Mouse (Mus musculus): ENCODE data around the gene Hspa12b. TPM values are rescaled to one million over a fixed set of nuclear protein-coding genes. Genes with fewer than 3 reads are reported as not detected.

Gene Hspa12b
- polyA plus RNA-seq, 1 experiment from 2014 or later, result 6.0 TPM

DNA sequence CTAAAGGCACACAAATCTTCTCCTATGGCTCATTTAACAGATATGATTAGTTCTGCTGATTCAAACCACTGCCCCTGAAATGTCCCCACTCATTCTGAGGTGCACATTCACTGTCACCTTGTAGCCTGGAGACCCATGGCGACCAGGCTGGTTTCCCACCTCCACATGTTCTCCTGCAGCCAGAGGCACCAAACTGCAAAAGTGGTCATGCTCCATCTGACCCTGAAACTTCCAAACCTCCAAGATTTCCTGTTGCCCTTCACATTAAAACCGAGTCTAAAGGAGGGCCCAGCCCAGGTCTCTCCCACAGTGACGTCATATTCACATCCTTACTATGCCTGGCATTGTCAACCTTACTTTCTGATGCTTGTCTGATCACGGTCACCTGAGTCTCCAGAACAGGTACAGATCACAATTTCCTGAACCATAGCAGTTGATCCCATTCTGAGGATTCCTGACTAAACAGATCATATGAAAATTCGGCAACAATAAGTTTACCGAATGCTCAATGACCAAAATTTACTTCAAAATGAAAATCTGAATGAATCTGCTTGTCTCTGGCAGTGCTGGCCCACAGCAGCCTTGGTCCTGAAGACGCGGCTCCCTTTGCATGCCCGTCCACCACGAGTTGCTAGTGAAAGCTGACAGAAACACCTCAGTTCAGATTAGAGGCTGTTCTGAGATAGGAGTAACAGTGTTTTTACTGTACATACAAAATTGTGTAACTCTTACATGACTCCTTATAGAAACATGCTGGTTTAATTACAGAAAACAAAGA lies 5.2 kb downstream of the Hspa12b start:
- no peak for ATAC-seq (ENCODE audit: low FRiP score)
- Histone ChIP-seq H3K27ac (replicated peaks) (no peak overlapping the region), H3K36me3 (no peaks in the 10 kb centered on the region), H3K9me3 (replicated peaks) (no peaks in the 10 kb centered on the region), H3K4me1 (peaks cover 6% of the 10 kb centered on the region), H3K27me3 (replicated peaks) (0 out of 2 replicates have a peak, but pooled peaks cover 3% of the 10 kb centered on the region), H3K9ac (replicated peaks) (no peak overlapping the region), H3K4me2 (no peak overlapping the region), H3K4me3 (replicated peaks) (no peak overlapping the region)
- WGBS, result 80% methylated on average over 10 of the region's 10 CpGs

GRCm38 (mm10) chr2:131132930-131133547 lies 6.0 kb downstream of the Hspa12b start, which contains the start of gene Gm11037:
Gene Gm11037, plus strand, starts transcription at chr2:131133497.
- H3K36me3 ChIP-seq, result no peaks in the 10 kb centered on the region
- 85% methylated on average over 9 of the region's 9 CpGs for WGBS
- no peak for ATAC-seq (ENCODE audit: low FRiP score)
- H3K4me1 ChIP-seq, result 0 out of 2 replicates have a peak, but pooled peaks cover 2% of the 10 kb centered on the region
- H3K9ac ChIP-seq (replicated peaks), result no peak within 1 kb of the TSS
- no peak within 1 kb of the TSS for H3K4me2 ChIP-seq
- no peaks in the 10 kb centered on the region for H3K9me3 ChIP-seq (replicated peaks)
- H3K27me3 ChIP-seq (replicated peaks), result 0 out of 2 replicates have a peak, but pooled peaks cover 3% of the 10 kb centered on the region
- H3K4me3 ChIP-seq (replicated peaks), result no peak within 1 kb of the TSS
- no peak within 1 kb of the TSS; the same call in 1 of the 2 replicates for H3K27ac ChIP-seq (replicated peaks)

DNA sequence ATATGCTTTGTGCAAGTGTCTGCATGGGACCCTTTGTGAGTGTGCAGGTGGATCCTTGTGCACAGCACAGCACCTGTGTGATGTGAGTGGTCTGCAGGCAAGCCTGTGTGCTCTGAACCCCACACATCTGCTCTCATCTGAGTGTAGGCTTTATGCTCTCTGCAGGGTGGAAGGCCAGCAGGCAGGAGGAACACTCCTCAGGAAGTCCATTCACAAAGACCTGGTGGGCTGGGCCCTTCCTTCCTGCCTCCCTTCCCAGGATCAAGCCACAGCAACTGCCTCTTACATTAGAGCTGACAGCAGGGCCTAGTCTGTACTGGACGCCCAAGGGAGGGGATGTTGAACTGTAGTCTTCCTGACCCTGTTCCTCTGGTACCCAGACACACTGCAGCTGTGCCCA lies 7.3 kb downstream of the Hspa12b start:
- Histone ChIP-seq H3K9ac (replicated peaks) (no peak overlapping the region), H3K27me3 (replicated peaks) (no peaks in the 10 kb centered on the region), H3K36me3 (no peaks in the 10 kb centered on the region), H3K4me2 (no peak overlapping the region), H3K27ac (replicated peaks) (no peak overlapping the region; the same call in 1 of the 2 replicates), H3K4me1 (no peaks in the 10 kb centered on the region), H3K4me3 (replicated peaks) (no peak overlapping the region), H3K9me3 (replicated peaks) (no peaks in the 10 kb centered on the region)
- 75% methylated on average over 1 of the region's 1 CpGs for WGBS
- ATAC-seq (ENCODE audit: low FRiP score), result no peak

GRCm38 (mm10) chr2:131134826-131135400 lies 7.8 kb downstream of the Hspa12b start:
- Histone ChIP-seq H3K4me3 (replicated peaks) (no peak overlapping the region), H3K4me2 (no peak overlapping the region), H3K36me3 (no peaks in the 10 kb centered on the region), H3K27me3 (replicated peaks) (no peaks in the 10 kb centered on the region), H3K27ac (replicated peaks) (no peak overlapping the region), H3K9me3 (replicated peaks) (no peaks in the 10 kb centered on the region), H3K4me1 (no peaks in the 10 kb centered on the region), H3K9ac (replicated peaks) (no peak overlapping the region)
- 94% methylated on average over 8 of the region's 8 CpGs for WGBS
- ATAC-seq (ENCODE audit: low FRiP score), result no peak

- H3K27me3 ChIP-seq (replicated peaks), result no peaks in the 10 kb centered on the region
- H3K4me1 ChIP-seq, result no peaks in the 10 kb centered on the region
- H3K9ac ChIP-seq (replicated peaks), result no peak overlapping the region
- H3K9me3 ChIP-seq (replicated peaks), result no peaks in the 10 kb centered on the region
- H3K4me2 ChIP-seq, result no peak overlapping the region
- no peaks in the 10 kb centered on the region for H3K36me3 ChIP-seq
- no peak overlapping the region for H3K27ac ChIP-seq (replicated peaks)
- ATAC-seq (ENCODE audit: low FRiP score), result no peak
- WGBS, result 74% methylated on average over 11 of the region's 11 CpGs
- H3K4me3 ChIP-seq (replicated peaks), result no peak overlapping the region
Observed at GRCm38 (mm10) chr2:131135521-131136139, 8.6 kb downstream of the Hspa12b start.

DNA sequence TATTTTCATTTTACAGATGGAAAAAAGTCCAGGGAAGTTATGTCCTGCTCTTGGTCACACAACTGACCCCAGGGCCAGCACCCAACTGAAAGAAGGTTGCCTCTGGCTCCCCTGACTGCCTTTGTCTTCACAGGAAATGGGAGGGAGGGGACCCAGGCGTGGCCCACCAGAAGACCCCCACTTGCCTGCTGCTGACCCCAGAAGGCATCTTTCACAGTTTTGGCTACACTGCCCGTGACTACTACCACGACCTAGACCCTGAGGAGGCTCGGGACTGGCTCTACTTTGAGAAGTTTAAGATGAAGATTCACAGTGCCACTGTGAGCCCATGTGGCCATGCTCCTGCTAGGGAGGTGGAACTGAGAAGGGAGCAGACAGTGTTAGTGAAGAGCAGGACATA lies 11.2 kb downstream of the Hspa12b start:
- Histone ChIP-seq H3K4me2 (no peak overlapping the region), H3K36me3 (no peaks in the 10 kb centered on the region), H3K27ac (replicated peaks) (no peak overlapping the region), H3K4me3 (replicated peaks) (no peak overlapping the region), H3K9ac (replicated peaks) (no peak overlapping the region), H3K27me3 (replicated peaks) (no peaks in the 10 kb centered on the region), H3K4me1 (no peaks in the 10 kb centered on the region; the same call in 1 of the 2 replicates), H3K9me3 (replicated peaks) (no peaks in the 10 kb centered on the region)
- ATAC-seq (ENCODE audit: low FRiP score), result no peak
- 81% methylated on average over 4 of the region's 4 CpGs for WGBS

DNA sequence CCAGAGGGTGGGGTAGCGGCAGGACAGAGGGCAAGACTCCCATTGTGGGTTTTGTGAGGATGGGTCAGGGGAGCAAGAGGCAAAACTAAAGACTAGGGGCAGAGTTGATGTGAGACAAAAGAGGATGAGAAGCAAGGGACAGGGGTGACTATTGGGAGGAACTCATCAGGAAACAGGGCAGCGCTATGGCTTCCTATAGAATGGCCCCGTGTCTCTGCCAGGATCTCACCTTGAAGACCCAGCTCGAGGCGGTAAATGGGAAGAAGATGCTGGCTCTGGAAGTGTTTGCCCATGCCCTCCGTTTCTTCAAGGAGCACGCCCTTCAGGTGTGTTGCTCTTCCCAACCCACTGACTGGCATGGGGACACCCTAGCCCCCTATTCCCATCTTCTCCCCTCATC lies 11.7 kb downstream of the Hspa12b start:
- WGBS, result 86% methylated on average over 7 of the region's 7 CpGs
- no peak overlapping the region for H3K27ac ChIP-seq (replicated peaks)

DNA sequence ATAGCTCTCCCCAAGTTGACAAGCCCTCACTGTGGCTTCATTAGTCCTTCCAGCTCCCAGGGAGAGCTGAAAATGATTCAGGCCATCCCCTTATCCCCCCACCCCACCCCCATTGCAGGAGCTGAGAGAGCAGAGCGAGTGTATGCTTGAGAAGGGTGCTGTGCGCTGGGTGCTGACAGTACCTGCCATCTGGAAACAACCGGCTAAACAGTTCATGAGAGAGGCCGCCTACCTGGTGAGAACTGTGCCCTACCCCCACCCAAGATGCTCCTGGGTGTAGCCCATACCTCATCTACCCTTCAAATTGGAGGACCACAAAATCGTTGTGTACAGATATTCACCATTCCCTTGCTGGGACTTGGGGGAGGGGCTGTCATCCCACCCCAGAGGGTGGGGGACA lies 12.2 kb downstream of the Hspa12b start:
- no peak overlapping the region for H3K27ac ChIP-seq (replicated peaks)
- WGBS, result 94% methylated on average over 5 of the region's 5 CpGs
- H3K4me3 ChIP-seq (replicated peaks), result no peak overlapping the region
- no peak overlapping the region for H3K4me2 ChIP-seq
- no peaks in the 10 kb centered on the region for H3K9me3 ChIP-seq (replicated peaks)
- H3K9ac ChIP-seq (replicated peaks), result no peak overlapping the region
- no peaks in the 10 kb centered on the region; the same call in 1 of the 2 replicates for H3K4me1 ChIP-seq
- no peak for ATAC-seq (ENCODE audit: low FRiP score)
- no peaks in the 10 kb centered on the region for H3K27me3 ChIP-seq (replicated peaks)
- H3K36me3 ChIP-seq, result peaks cover 7% of the 10 kb centered on the region

More for the DNA sequence above, 11.7 kb downstream of the Hspa12b start:
- no peak overlapping the region for H3K4me3 ChIP-seq (replicated peaks)
- no peaks in the 10 kb centered on the region for H3K27me3 ChIP-seq (replicated peaks)
- H3K9me3 ChIP-seq (replicated peaks), result no peaks in the 10 kb centered on the region
- H3K4me2 ChIP-seq, result no peak overlapping the region
- H3K9ac ChIP-seq (replicated peaks), result no peak overlapping the region
- H3K4me1 ChIP-seq, result no peaks in the 10 kb centered on the region; the same call in 1 of the 2 replicates
- 0 out of 2 replicates have a peak, but pooled peaks cover 4% of the 10 kb centered on the region for H3K36me3 ChIP-seq
- no peak for ATAC-seq (ENCODE audit: low FRiP score)

DNA sequence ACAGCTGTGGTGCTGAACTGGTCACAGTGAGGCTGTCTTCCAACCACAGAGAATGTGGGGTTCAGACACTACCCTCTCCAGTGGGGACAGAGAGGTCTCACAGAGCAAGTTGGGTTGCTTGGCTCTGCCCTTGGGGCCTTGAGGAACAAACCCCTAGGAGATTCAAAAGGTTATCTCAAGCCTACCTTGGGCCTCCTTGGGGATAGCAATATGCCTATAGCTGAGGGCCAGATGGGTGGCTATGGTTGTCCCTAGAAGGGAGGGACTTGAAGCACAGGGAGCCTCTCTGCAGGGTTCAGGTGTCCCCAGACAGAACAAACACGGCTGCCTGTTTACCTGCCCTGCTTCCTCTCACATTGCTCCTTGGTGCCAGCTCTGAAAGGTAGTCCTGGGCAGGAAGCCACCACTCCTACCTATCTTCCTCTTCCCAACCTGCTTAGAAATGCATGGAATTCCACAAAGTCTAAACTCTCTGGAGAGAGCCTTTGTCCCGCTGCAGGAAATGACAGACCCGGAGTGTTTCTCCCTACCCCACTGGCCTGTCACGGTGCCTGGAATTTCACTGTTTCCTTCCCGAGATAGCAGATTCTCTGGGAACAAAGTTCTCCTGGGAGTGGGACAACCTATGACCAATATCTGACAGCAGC lies 12.9 kb downstream of the Hspa12b start:
- Histone ChIP-seq H3K9me3 (replicated peaks) (no peaks in the 10 kb centered on the region), H3K4me1 (no peaks in the 10 kb centered on the region; the same call in 1 of the 2 replicates), H3K27me3 (replicated peaks) (no peaks in the 10 kb centered on the region), H3K27ac (replicated peaks) (no peak overlapping the region), H3K9ac (replicated peaks) (no peak overlapping the region), H3K36me3 (peaks cover 14% of the 10 kb centered on the region), H3K4me3 (replicated peaks) (no peak overlapping the region), H3K4me2 (no peak overlapping the region)
- ATAC-seq (ENCODE audit: low FRiP score), result no peak
- 61% methylated on average over 5 of the region's 5 CpGs for WGBS

GRCm38 (mm10) chr2:131140533-131140905 lies 13.4 kb downstream of the Hspa12b start:
- no peak overlapping the region for H3K4me3 ChIP-seq (replicated peaks)
- H3K4me2 ChIP-seq, result no peak overlapping the region
- no peaks in the 10 kb centered on the region; the same call in 1 of the 2 replicates for H3K4me1 ChIP-seq
- H3K9ac ChIP-seq (replicated peaks), result no peak overlapping the region
- peaks cover 18% of the 10 kb centered on the region for H3K36me3 ChIP-seq
- 80% methylated on average over 5 of the region's 5 CpGs for WGBS
- H3K27me3 ChIP-seq (replicated peaks), result no peaks in the 10 kb centered on the region
- ATAC-seq (ENCODE audit: low FRiP score), result no peak
- H3K27ac ChIP-seq (replicated peaks), result no peak overlapping the region
- no peaks in the 10 kb centered on the region for H3K9me3 ChIP-seq (replicated peaks)

- H3K4me1 ChIP-seq, result no peaks in the 10 kb centered on the region; the same call in 1 of the 2 replicates
- WGBS, result 92% methylated on average over 8 of the region's 8 CpGs
- no peak overlapping the region for H3K4me2 ChIP-seq
- ATAC-seq (ENCODE audit: low FRiP score), result no peak
- no peaks in the 10 kb centered on the region for H3K27me3 ChIP-seq (replicated peaks)
- no peak overlapping the region for H3K4me3 ChIP-seq (replicated peaks)
- H3K36me3 ChIP-seq, result peaks cover 27% of the 10 kb centered on the region
- H3K9me3 ChIP-seq (replicated peaks), result no peaks in the 10 kb centered on the region
- H3K27ac ChIP-seq (replicated peaks), result no peak overlapping the region
- H3K9ac ChIP-seq (replicated peaks), result no peak overlapping the region
Observed at GRCm38 (mm10) chr2:131141336-131141986, 14.4 kb downstream of the Hspa12b start.
